Mouse (Mus musculus): ENCODE data around the gene Fhl3.

DNA sequence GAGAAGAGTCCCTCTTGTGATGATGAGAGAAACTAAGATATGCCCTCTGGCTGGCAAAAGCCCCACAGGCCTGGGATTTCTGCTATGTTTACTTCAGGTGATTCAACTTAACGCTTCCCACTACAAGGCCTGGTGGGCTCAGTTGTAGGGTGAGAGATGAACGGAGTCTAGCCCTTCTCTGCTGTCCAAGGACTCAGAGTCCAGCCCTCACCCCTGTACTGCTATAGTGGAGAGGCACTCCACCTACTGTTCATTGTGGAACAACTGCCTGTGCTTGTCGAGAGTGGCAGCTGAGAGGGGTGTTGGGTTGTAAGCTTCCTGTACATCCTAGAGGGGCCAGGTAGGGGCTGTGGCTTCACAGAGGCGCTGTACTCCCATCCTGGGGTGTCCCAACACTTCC lies 37.5 kb downstream of the Fhl3 start:
- TF ChIP-seq CTCF (IDR thresholded peaks at IDR 0.05; ENCODE audit: borderline replicate concordance, extremely low read depth, insufficient read depth, insufficient read length), result no peak
- no peak for TF ChIP-seq POLR2A (IDR thresholded peaks at IDR 0.05; ENCODE audit: borderline replicate concordance, extremely low read depth, insufficient read depth, insufficient read length, poor library complexity, severe bottlenecking)

Measured in brain, embryonic 14.5 days (tissue).